Mouse (Mus musculus) neural tube, embryonic 10.5 days (tissue): ENCODE data around the gene Ly6g6c.
A peak's percentile ranks its signal among the peaks of the same experiment; 100 is the strongest.
"Not testable (repeated sequence)": the region's sequence is repeated elsewhere in the genome, so short reads cannot be mapped to it uniquely, and the experiment has no call there.

Experiments used
- DNase-seq: peaks from one replicate; pipeline ENCODE4 v3.0.0-alpha.2; 2017; ENCODE audit warnings: low spot score; ENCODE audit errors: extremely low spot score

Ly6g6c gene

GRCm38 (mm10) chr17:35031272-35031671, 33.9 kb upstream of the Ly6g6c start:
- DNase-seq = no peak

- no peak for DNase-seq
These were observed 33.3 kb upstream of the Ly6g6c start for GRCm38 (mm10) chr17:35031880-35032279.

- DNase-seq = no peak
These were observed 32.8 kb upstream of the Ly6g6c start for GRCm38 (mm10) chr17:35032323-35032870.

GRCm38 (mm10) chr17:35033703-35034102, 31.5 kb upstream of the Ly6g6c start:
- not testable (repeated sequence) for DNase-seq

GRCm38 (mm10) chr17:35034896-35035295, 30.3 kb upstream of the Ly6g6c start:
- DNase-seq = no peak

GRCm38 (mm10) chr17:35039121-35039873, 25.9 kb upstream of the Ly6g6c start:
- no peak for DNase-seq

- no peak for DNase-seq
These were observed 21.4 kb upstream of the Ly6g6c start for GRCm38 (mm10) chr17:35043794-35044193.

GRCm38 (mm10) chr17:35044904-35045806, 20.0 kb upstream of the Ly6g6c start:
- no peak for DNase-seq

- DNase-seq = peak; percentile 42
These were observed 19.1 kb upstream of the Ly6g6c start for GRCm38 (mm10) chr17:35045807-35046680.

- DNase-seq = peak; percentile 99
These were observed 18.3 kb upstream of the Ly6g6c start, which contains the start of gene Msh5 for GRCm38 (mm10) chr17:35046681-35047455. Msh5 (minus strand) TSS chr17:35046745.

- no peak for DNase-seq
These were observed 17.5 kb upstream of the Ly6g6c start for GRCm38 (mm10) chr17:35047688-35048087.

GRCm38 (mm10) chr17:35048149-35048931, 16.8 kb upstream of the Ly6g6c start:
- no peak for DNase-seq

- DNase-seq = no peak
These were observed 16.2 kb upstream of the Ly6g6c start for GRCm38 (mm10) chr17:35048932-35049440.

GRCm38 (mm10) chr17:35049561-35050016, 15.6 kb upstream of the Ly6g6c start, which contains the start of gene Clic1:
Clic1 (plus strand) TSS chr17:35049966.
- DNase-seq = peak; percentile 79

GRCm38 (mm10) chr17:35050126-35050750, 14.9 kb upstream of the Ly6g6c start:
- peak; percentile 75 for DNase-seq

- DNase-seq = peak; percentile 76
These were observed 13.8 kb upstream of the Ly6g6c start for GRCm38 (mm10) chr17:35051156-35052086.

- DNase-seq = no peak
These were observed 12.9 kb upstream of the Ly6g6c start for GRCm38 (mm10) chr17:35052271-35052798.
